Mouse (Mus musculus) small intestine, adult 2 months (tissue): Measurements from ENCODE around the gene Zfp740.

Source experiments
- CTCF ChIP-seq: fragments of 200-500 bp; IDR thresholded peaks from 2 replicates; pipeline ENCODE4 v1.5.1; 2012; ENCODE audit warnings: low read depth, mild to moderate bottlenecking, control low read depth, inconsistent platforms, low read length, moderate library complexity, mixed read lengths; ENCODE audit not compliant: insufficient replicate concordance, insufficient read length; ENCODE audit errors: extremely low read depth
- POLR2A ChIP-seq: fragments of 200-500 bp; IDR thresholded peaks from 2 replicates; pipeline ENCODE4 v1.6.1; 2012; ENCODE audit warnings: low read depth, mild to moderate bottlenecking, control low read depth, inconsistent platforms, low read length, moderate library complexity

GRCm38 (mm10) chr15:102177417-102177816 lies 25.6 kb upstream of the Zfp740 start:
- TF ChIP-seq CTCF (no peak), POLR2A (no peak)
